Mouse (Mus musculus): Measurements from ENCODE around the gene Pde3a. TPM values are rescaled to one million over a fixed set of nuclear protein-coding genes. Genes with fewer than 3 reads are reported as not detected.
"Not testable (repeated sequence)": the region's sequence is repeated elsewhere in the genome, so short reads cannot be mapped to it uniquely, and the experiment has no call there.

Pde3a gene
- total RNA-seq, 1 experiment from 2014 or later = 0.09 TPM

DNA sequence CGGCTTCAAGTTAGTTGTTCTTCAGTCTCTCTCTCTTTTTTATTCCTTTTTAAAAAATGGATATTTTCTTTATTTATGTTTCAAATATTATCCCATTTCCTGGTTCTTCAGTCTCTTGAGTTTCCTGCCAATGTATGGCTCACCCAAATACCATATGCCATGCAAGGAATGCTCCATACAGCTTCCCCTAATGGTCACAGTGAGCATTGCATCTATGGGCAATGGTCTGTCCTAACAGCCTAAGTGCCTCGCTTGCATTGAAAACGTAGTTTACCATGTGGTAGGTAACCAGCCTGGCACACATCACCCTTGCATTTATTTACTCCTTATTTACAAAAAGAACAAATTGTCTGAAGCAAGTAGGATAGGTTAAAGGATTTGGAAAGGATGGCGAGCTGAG lies 64.0 kb downstream of the Pde3a start:
- ATAC-seq (replicated peaks; ENCODE audit: low read depth, poor library complexity, severe bottlenecking) = peak; percentile 56; the same call in 1 of the 2 replicates

DNA sequence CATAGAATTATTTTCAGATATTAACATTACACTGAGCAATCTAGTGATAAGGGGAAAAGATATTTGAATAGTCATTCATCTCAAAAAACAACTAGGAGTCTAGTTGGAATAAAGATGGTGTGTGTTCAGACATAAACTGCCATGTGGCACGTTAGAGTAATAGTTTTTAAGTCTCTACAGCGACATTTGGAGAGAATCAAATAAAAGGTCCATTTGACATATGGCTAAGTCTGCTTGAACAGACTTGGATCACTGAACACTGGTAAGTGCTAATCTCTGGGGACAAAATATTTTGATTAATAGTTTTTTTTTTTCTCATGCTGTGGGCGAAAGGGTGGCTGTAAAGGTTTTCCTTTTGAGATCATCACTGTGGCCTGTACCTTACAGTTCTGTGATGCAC lies 69.4 kb downstream of the Pde3a start:
- ATAC-seq (replicated peaks; ENCODE audit: low read depth, poor library complexity, severe bottlenecking) = no peak

DNA sequence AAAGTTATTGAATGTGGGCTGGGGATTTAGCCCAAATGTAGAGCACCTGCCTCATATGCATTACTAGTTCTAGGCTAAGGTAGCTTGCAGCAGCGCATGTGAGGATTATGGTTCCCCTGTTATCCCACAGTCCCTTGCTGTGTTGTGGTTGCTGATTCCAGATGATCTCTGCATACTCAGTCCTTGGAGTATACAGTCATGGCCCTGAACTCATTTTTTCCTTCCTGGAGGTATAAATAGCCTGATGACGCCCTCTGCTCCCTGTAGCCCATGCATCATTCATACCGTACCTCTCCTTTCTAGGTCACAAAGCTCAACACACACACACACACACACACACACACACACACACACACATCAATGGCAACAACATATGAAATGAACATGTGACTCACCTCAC lies 72.2 kb downstream of the Pde3a start:
- ATAC-seq (replicated peaks; ENCODE audit: low read depth, poor library complexity, severe bottlenecking) = no peak

DNA sequence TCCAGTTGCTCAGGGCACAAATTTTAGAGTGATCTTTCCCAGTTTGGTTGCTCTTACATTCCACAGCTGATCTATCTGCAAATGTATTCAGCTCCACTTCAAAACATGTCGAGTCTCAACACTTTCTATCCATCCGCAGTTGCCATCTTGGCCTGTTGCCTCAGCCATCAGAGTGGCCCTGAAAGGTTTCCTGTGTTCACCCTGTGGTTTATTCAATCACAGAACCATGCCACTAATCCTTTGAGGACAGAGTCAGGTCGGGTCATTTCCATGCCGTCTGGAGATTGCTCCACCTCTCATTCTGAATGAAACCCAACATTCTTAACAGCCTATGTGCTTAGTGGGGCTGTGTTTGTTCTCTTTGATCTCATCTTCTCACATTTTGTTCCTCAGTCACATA lies 73.9 kb downstream of the Pde3a start:
- ATAC-seq (replicated peaks; ENCODE audit: low read depth, poor library complexity, severe bottlenecking) = no peak

DNA sequence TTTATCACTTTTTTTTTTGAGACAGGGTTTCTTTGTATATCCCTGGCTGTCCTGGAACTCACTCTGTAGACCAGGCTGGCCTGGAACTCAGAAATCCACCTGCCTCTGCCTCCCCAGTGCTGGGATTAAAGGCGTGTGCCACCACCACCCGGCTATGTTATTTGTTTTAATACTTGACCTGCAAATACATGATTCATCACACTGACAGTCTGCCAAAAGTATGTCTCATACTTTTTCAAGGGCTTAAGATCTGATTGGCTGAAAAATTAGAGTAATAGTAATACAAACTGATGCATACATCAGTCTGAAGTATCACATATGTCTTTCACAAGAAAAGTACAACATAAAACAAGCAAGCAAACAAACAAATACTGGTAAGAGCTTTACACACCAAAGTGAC lies 78.1 kb downstream of the Pde3a start:
- not testable (repeated sequence) for ATAC-seq (replicated peaks; ENCODE audit: low read depth, poor library complexity, severe bottlenecking)

DNA sequence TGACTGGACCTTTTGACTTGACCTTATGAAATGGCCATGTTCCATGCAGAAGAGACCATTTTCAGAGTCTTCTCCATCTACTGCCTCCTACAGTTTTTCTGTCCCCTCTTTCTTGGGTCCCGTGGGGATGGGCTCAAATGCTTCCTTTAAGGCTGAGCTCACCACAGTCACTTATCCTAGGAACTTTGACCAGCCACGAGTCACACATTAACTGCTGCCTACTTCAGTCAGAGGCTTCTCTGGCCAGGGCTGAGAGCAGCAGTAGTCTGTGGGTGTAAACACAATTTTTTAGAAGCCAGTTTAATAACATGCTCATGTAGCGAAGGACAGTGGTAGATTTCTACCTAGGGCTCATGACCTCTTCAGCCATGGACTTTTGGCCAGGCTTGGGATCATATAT lies 79.0 kb downstream of the Pde3a start:
- ATAC-seq (replicated peaks; ENCODE audit: low read depth, poor library complexity, severe bottlenecking) = no peak

DNA sequence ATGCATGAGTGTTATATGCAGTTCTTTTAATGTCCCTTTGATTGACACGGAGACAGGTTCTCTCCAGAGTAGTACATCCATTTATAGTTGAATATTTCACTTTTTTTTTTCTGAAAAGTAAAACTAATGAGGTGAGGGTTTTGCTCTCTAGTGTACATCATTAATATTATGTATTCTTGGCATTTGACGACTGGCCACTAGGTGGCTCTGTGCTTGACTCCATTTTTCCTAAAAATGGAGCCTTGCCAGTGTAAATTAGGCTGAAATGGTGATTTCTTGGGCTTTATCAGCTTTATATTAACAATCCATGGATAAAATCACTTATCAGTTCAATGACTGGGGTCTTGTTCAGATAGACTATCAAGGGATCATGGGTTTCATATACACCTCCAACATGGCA lies 82.4 kb downstream of the Pde3a start:
- no peak for ATAC-seq (replicated peaks; ENCODE audit: low read depth, poor library complexity, severe bottlenecking)

DNA sequence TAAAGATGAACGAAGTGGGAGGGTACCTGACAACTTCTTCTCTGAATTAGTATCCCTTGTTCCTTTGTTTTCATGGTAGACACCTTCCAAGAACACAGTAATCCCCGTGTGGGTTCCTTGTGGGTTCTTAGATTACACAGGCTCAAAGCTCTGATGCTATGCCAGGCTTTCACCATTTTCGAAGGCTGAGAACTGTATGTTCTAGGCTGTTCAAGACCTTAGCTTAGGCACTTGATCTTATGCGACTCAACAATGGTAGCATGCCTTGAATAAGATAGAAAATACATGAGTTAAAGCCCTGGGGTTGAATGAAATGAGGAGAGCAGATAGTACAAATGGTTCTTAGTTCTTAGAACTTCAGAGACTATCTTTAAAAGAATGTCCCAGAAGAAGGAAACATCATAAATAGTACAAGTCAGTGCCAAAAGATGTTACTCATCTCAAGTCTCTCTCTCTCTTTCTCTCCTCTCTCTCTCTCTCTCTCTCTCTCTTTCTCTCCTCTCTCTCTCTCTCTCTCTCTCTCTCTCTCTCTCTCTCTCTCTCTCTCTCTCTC lies 83.6 kb downstream of the Pde3a start:
- ATAC-seq (replicated peaks; ENCODE audit: low read depth, poor library complexity, severe bottlenecking) = no peak

DNA sequence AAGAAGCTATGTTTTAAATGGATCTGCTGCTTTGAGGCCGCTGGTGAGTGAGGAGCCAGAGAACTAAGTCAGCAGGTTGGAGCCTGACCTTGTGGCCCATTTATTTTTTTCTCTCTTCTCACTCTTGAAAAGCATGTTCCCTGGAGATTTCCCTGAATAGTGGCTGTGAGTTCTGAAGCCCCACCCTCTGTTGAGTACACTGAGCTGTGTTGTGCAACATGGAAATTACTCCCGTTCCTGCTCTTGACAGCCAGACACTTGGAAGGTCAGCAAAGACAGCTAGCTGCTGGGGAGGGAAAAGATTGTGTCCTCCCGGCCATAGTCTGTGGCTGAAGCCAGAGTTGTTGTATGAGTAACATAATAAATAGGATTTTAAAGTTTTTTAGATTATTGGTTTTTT lies 84.2 kb downstream of the Pde3a start:
- no peak for ATAC-seq (replicated peaks; ENCODE audit: low read depth, poor library complexity, severe bottlenecking)

DNA sequence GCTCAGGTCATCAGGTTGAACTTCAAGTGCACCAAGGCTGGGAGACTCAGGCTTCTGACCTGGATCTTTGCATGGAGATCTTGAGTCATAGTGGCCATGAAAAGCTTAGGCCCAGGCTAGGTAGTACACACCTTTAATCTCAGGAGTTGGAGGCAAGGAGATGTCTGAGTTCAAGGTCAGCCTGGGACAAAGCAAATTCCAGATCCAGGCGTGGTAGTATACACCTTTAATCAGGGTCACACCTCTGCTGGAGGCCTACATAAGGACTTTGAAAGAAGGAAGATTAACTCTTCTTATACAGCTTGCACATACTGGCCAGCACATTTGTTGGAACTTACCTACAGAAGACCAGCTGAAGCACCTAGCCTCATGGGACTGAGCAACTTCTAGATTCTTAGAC lies 86.8 kb downstream of the Pde3a start:
- no peak for ATAC-seq (replicated peaks; ENCODE audit: low read depth, poor library complexity, severe bottlenecking)

DNA sequence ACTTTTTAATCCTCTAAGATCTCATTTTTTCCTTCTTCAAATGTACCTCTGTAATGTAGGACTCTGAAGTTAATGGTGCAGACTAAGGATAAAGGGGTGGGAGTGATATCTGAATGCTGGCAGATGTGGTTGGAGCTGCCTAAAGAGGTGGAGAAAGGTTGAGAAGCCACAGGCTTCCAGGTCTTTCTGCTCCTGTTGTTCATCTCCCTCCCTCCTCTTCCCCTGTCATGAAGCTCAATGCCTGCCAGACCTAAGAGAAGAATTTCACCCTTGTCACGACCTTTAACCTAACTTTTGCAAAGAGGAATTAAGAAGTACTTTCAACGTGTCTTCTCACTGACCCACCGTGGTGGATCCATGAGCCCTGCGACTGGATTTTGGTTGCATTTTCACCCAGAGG lies 87.4 kb downstream of the Pde3a start:
- ATAC-seq (replicated peaks; ENCODE audit: low read depth, poor library complexity, severe bottlenecking) = no peak

DNA sequence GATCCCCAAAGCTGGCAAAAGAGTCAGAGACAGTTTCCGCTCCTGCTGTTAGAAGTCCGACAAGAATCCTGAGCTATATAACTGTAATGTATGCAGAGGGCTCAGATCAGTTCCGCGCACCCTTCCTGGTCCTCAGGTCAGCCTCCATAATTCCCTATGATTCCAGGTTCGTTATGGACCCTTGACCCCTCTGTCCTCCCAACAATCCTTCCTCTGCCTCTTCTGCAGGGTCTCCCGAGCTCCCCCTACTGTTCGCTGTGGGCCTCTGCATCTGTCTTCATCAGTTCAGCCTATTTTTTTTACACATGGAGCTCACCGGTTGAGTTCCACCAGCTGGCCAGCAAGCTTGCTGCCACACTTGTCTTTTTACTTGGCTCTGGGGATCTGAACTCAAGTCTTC lies 88.6 kb downstream of the Pde3a start:
- ATAC-seq (replicated peaks; ENCODE audit: low read depth, poor library complexity, severe bottlenecking) = peak; percentile 97

DNA sequence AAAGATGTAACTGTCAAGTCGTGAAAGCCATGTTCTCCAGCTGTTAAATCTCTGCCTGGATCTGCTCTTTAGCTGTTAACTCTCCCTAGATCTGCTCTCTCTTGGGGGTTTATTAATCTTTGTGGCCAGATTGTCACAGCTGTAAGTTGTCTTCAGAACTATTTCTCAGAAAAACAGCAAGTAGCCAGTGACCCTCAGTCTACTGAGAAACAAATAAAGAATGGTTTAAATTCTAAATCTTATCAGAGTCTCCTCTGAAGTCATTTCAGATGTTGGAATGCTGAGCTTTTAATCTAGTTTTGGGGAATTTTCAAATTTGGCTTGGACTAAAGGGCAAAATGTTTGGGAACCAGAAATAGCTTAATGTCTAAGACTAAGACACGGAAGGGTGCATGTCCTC lies 92.3 kb downstream of the Pde3a start:
- ATAC-seq (replicated peaks; ENCODE audit: low read depth, poor library complexity, severe bottlenecking) = no peak

DNA sequence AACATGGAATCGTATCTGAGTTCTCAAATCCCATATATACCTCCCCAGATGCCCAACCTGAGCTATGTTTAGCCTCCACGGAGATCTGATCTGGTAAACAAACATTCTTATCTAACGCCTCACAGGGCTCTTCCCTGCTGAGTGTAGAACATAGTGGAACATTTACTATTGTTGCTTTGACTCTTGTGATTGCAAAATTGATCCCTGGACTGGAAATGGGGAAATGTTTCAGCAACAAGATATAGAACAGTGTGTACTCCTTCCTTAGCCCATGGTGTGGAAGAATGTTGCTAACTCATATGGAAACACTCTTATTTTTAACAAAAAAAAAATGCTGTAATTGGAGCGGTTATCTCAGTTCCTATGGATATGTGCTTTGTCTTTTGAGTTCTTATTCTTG lies 98.8 kb downstream of the Pde3a start:
- ATAC-seq (replicated peaks; ENCODE audit: low read depth, poor library complexity, severe bottlenecking) = no peak

DNA sequence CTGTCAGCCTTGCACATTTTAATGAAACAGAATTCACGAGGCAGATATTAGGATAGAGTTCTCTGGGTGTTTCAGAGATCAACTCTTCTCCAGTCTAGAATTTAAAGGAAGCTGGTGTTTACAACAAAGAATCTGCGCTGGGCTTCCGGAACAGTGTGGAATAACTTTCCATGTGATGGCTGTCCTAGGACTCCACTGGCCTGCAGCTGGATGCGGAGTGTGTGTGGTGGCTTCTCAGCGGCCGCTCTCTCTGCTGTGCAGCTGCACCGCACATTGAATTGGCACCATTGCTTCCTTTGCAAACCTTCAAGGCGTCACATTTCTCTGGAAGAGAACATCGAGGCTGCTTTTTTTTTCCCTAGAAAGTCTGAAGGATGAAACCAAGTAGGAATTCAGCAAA lies 99.5 kb downstream of the Pde3a start:
- no peak for ATAC-seq (replicated peaks; ENCODE audit: low read depth, poor library complexity, severe bottlenecking)

DNA sequence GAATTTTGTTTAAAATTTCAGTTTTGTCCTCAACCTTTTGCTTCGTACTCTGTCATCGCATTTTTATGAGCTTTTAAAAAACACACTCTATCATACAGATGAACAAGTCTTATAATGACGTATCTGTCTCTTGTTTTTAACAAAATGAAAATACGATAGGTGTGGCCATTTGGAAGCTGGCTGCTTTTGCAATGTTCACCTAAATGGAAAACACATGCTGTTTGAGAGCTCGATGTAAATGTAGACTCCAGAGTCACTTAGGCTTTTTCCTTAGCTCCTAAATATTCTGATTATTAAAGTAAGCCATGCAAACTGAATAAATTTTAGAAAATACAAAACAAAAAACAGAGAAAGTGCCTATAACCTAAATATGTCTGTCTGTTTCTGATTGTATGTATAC lies 101.2 kb downstream of the Pde3a start:
- ATAC-seq (replicated peaks; ENCODE audit: low read depth, poor library complexity, severe bottlenecking) = no peak

DNA sequence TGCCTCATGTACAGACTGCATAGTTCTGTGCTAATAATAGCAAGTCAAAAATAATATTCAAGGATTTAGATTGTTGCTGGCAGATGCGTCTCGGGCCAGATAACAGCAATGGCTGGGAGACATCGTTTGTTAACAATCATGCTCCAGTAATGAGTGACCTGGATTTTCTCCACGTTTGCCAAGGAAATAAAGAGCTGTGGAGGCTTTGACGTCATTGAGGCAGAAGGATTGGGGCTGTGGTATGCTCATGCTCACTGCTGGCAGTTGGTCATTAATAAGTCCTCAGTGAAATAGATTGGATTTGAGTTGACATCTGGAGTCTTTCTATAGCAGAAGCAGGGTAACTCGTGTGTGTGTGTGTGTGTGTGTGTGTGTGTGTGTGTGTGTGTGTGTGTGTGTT lies 103.2 kb downstream of the Pde3a start:
- no peak for ATAC-seq (replicated peaks; ENCODE audit: low read depth, poor library complexity, severe bottlenecking)

DNA sequence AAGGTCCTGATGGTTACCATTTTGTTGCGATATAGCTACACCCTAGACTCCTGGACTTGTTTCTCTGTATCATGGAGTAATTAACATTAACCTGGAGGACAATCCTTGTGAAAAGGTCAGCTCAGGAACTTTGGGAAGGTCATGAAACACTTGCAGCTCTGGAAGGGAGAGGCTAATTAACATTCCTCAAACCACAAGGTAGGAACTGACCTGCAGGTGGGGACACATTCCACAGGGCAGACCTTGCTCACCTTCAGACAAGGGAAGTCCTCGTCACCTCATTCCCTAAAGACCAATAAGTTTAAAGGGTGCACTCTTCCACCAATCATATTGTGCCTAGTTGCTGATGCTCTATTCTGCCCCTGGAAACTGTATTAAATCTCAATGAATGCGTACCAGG lies 114.6 kb downstream of the Pde3a start:
- no peak for ATAC-seq (replicated peaks; ENCODE audit: low read depth, poor library complexity, severe bottlenecking)

DNA sequence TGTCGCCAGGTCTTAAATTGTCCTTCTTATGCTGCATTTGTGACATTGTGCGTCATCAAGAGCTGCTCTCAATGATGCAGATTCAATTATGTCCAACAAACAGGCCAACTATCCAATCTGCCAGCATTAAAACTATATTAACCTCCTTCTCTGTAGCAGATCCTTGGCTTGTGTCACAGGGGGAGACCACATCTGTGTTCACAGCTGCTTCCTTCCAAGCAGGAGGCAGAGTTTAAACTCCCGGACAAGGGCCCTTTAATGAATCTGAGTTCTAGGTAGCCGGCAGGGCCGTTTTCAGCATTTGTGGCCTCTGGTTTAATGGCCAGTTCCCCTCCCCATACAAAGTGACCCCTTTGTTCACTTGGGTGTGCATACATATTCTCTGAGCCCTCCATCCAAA lies 118.0 kb downstream of the Pde3a start:
- ATAC-seq (replicated peaks; ENCODE audit: low read depth, poor library complexity, severe bottlenecking) = no peak

DNA sequence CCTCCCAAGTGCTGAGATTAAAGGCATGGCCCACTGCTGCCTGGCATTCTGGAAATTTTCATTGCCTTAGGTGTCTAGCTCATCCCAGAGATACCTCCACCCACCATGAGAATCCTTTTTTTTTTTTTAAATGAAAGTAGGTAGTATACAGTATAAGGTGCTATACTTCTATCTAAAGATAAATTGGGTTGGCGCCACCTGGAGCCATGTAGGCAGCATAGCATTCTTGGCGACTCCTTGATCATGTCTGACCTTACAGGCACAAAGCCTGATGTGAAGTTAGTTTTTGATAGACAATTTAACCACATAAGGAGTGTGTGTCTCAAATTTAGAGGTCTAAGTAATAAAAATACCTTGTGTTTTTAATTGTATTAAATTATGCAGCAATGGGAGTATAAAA lies 123.6 kb downstream of the Pde3a start:
- ATAC-seq (replicated peaks; ENCODE audit: low read depth, poor library complexity, severe bottlenecking) = peak; percentile 71

DNA sequence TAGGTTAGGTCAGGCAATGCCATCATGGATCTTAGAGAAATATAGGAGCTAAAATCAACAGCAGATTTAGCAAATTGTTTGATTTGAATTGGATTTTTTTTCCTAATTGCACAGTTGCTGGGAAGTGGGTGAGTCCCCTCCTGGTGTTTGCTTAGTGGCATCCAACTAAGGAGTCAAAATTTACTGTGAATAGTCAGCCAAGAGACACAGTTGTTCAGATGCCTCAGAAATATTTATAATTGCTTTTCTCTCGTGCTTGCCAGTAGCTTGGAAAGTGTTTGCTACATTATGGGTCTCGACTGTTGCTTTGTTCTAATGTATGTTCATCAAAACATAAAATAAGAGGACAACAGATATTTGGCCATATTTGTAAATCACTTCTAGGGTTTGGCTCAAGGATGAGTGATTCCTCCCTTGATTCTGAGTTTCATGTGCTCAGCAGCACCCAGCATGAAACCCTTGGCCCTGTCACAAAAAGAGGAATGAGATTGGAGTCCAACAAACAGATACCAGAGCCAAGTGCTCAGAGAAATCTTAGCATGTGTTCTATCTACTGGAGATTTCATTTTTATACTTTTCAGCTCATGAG lies 125.5 kb downstream of the Pde3a start:
- ATAC-seq (replicated peaks; ENCODE audit: low read depth, poor library complexity, severe bottlenecking) = no peak

DNA sequence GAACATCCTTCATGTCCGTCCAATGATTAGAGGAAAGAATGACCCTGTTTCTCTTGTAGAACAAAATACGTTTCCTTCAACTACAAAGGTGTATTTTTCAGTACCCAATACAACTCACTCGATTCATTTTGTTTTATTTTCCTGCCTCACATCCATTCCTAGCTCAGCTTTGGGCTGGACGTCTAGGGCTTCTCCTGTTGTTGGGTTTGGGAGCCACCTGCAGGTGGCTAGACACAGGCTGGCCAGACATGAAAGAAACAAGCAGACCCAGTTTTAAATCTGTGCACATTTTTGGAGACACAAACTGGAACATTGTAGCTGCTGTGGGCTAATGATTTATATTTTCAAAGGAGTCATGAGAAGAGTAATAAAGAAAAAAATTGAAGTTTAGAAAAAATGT lies 126.1 kb downstream of the Pde3a start:
- no peak for ATAC-seq (replicated peaks; ENCODE audit: low read depth, poor library complexity, severe bottlenecking)

DNA sequence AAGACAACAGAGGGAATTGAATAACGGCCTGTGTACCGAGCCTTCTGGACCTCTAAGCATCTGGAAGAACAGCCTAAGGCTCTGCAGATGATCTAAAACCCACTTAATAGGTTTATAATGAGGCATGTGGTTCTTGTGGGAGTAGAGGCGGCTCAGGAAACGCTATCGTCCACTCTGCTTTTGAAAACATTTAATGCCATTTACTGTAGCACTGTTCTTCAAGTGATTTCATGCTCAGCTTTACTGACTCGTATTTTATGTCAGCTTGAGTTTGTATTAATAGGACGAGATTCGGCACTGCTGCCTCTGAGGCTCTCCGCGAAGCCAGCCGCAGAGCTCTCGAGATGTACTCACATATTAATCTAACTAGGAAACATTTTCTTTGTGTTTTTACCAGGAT lies 131.9 kb downstream of the Pde3a start:
- ATAC-seq (replicated peaks; ENCODE audit: low read depth, poor library complexity, severe bottlenecking) = no peak

Data from common myeloid progenitor, adult 5-6 weeks (primary cell).